Mouse (Mus musculus): ENCODE data around the gene Fgd5. TPM values are rescaled to one million over a fixed set of nuclear protein-coding genes. Genes with fewer than 3 reads are reported as not detected.
A peak's percentile ranks its signal among the peaks of the same experiment; 100 is the strongest.

The Fgd5 gene
- polyA plus RNA-seq, 1 experiment = 16.9 TPM

GRCm38 (mm10) chr6:92036372-92036771, 57.7 kb downstream of the Fgd5 start:
- TF ChIP-seq POLR2A (IDR thresholded peaks at IDR 0.05; ENCODE audit: borderline replicate concordance, extremely low read depth, insufficient read depth, insufficient read length, poor library complexity, severe bottlenecking) = no peak
- no peak for TF ChIP-seq CTCF (IDR thresholded peaks at IDR 0.05; ENCODE audit: borderline replicate concordance, extremely low read depth, insufficient read depth, insufficient read length)
- DNase-seq (ENCODE audit: low read depth) = peak; percentile 25

- no peak for TF ChIP-seq POLR2A (IDR thresholded peaks at IDR 0.05; ENCODE audit: borderline replicate concordance, extremely low read depth, insufficient read depth, insufficient read length, poor library complexity, severe bottlenecking)
- no peak for TF ChIP-seq CTCF (IDR thresholded peaks at IDR 0.05; ENCODE audit: borderline replicate concordance, extremely low read depth, insufficient read depth, insufficient read length)
- DNase-seq (ENCODE audit: low read depth) = no peak
Measured at GRCm38 (mm10) chr6:92038158-92038557, 59.5 kb downstream of the Fgd5 start.

- DNase-seq (ENCODE audit: low read depth) = peak; percentile 17
- no peak for TF ChIP-seq POLR2A (IDR thresholded peaks at IDR 0.05; ENCODE audit: borderline replicate concordance, extremely low read depth, insufficient read depth, insufficient read length, poor library complexity, severe bottlenecking)
- no peak for TF ChIP-seq CTCF (IDR thresholded peaks at IDR 0.05; ENCODE audit: borderline replicate concordance, extremely low read depth, insufficient read depth, insufficient read length)
Measured at GRCm38 (mm10) chr6:92041271-92041670, 62.6 kb downstream of the Fgd5 start.

DNA sequence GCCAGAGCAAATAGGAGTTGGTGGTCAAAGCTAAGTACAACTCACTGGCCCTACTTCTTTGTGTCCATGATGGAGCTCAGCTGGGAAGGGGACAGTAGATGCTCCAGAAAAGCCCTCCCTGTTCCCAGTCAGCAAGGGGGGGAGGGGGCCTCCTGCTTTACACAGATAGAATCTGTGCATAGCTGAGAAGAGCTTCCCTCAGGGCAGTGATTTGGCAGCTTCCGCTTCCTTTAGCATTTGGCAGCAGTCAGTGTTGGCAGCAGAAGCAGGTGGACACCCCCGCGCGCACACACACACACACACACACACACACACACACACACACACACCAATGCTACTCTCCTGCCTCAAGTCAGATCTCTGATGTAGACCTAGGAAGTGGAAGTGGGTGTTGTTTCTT, 63.4 kb downstream of the Fgd5 start:
- TF ChIP-seq CTCF (IDR thresholded peaks at IDR 0.05; ENCODE audit: borderline replicate concordance, extremely low read depth, insufficient read depth, insufficient read length) (no peak), POLR2A (IDR thresholded peaks at IDR 0.05; ENCODE audit: borderline replicate concordance, extremely low read depth, insufficient read depth, insufficient read length, poor library complexity, severe bottlenecking) (no peak)
- peak; percentile 75 for DNase-seq (ENCODE audit: low read depth)

- DNase-seq (ENCODE audit: low read depth) = no peak
- no peak for TF ChIP-seq POLR2A (IDR thresholded peaks at IDR 0.05; ENCODE audit: borderline replicate concordance, extremely low read depth, insufficient read depth, insufficient read length, poor library complexity, severe bottlenecking)
- no peak for TF ChIP-seq CTCF (IDR thresholded peaks at IDR 0.05; ENCODE audit: borderline replicate concordance, extremely low read depth, insufficient read depth, insufficient read length)
Measured at GRCm38 (mm10) chr6:92042850-92043249, 64.2 kb downstream of the Fgd5 start.

DNA sequence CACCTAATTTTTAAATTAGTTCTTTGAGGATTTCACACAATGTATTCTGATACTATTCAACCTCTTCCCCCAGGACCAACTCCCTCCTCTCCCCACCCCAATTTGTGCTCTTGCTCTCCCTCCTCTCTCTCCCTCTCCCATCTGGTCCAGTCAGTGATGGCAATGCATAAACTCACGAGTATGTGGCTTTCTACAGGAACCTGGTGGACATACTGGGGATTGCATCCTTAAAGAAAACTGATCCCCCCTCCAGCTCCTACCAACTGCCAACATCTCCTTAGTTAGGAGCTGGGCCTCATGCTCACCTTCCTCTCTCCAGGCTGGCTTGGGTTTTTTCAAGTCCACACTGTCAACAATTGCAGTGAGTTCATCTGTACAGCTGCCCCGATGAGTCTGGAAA, 79.1 kb downstream of the Fgd5 start:
- TF ChIP-seq CTCF (IDR thresholded peaks at IDR 0.05; ENCODE audit: borderline replicate concordance, extremely low read depth, insufficient read depth, insufficient read length) (peak; percentile 42; the same call in 1 of the 2 replicates), POLR2A (IDR thresholded peaks at IDR 0.05; ENCODE audit: borderline replicate concordance, extremely low read depth, insufficient read depth, insufficient read length, poor library complexity, severe bottlenecking) (no peak)
- peak; percentile 14 for DNase-seq (ENCODE audit: low read depth)

DNA sequence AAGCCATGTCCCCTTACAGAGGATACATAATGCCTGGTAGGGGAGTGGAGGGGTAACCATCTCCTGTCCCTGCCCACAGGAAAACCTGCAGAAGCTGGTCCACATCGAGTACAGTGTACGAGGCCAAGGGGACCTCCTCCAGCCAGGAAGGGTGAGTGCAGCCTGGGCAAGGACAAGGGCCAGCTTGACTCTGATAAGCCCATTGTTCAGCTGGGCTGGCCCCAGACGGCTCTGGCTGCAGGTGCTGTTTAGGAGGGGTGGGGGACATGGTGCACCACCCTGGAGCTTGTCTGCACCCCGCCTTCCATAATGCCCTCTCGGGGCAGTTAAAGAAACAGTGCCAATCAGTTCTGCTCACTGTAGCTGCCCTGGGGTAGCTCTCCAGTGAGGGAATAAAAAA, 83.0 kb downstream of the Fgd5 start:
- no peak for TF ChIP-seq POLR2A (IDR thresholded peaks at IDR 0.05; ENCODE audit: borderline replicate concordance, extremely low read depth, insufficient read depth, insufficient read length, poor library complexity, severe bottlenecking)
- no peak for TF ChIP-seq CTCF (IDR thresholded peaks at IDR 0.05; ENCODE audit: borderline replicate concordance, extremely low read depth, insufficient read depth, insufficient read length)
- no peak for DNase-seq (ENCODE audit: low read depth)

DNA sequence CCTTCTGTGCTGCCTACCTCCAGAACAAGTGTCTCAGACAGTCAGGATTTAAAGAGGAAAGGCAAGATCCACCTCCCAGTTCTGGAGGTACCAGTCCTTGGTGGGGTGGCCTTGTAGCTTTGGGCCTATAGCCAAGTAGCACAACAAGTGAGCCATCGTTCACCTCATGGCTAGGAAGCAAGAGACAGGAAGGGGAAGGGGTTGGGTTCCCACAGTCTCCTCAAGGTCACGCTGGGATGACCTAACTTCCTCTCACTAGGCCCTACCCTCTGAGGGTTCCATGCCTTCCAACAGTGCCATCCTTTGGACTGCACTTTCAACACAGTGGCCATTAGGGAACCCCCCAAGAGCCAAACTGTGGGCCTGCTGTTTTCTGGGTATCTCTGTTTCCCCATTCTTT, 84.8 kb downstream of the Fgd5 start:
- no peak for TF ChIP-seq CTCF (IDR thresholded peaks at IDR 0.05; ENCODE audit: borderline replicate concordance, extremely low read depth, insufficient read depth, insufficient read length)
- TF ChIP-seq POLR2A (IDR thresholded peaks at IDR 0.05; ENCODE audit: borderline replicate concordance, extremely low read depth, insufficient read depth, insufficient read length, poor library complexity, severe bottlenecking) = no peak
- no peak for DNase-seq (ENCODE audit: low read depth)

- TF ChIP-seq CTCF (IDR thresholded peaks at IDR 0.05; ENCODE audit: borderline replicate concordance, extremely low read depth, insufficient read depth, insufficient read length) = no peak
- no peak for TF ChIP-seq POLR2A (IDR thresholded peaks at IDR 0.05; ENCODE audit: borderline replicate concordance, extremely low read depth, insufficient read depth, insufficient read length, poor library complexity, severe bottlenecking)
- DNase-seq (ENCODE audit: low read depth) = no peak
Measured at GRCm38 (mm10) chr6:92064101-92064500, 85.4 kb downstream of the Fgd5 start.

DNA sequence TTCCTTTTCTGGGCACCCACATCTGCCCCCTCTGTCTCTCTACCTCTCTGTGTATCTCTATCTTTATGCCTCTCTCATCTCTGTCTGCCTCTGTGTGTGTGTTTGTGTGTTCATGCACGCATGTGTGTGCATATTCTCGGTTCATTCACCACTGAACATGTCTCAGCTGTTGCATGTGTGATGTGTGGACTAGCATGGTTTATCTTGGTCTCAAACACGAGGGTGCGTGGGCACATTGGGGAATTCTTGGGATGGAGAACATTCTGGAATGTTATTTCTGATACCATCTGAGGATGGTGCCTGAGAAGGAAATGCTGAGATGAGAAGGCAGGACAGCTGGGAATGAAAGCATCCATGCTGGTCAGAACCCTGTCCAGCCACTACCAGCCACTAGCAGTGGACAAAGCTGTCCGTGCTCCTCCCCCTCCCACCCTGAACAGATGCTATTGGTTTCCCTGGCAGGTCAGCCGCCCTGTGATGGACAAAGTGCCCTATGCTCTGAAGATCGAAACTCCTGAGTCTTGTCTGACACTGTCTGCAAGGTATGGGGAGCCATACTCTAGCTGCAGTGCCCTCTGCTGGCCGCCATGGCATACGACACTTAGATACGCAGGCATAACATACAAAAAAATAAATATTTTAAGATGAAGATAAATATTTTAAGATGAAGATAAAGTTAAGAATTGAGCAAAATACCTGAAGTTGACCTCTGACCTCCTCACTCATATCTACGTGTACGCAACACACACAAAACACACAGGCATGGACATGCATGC, 87.2 kb downstream of the Fgd5 start:
- DNase-seq (ENCODE audit: low read depth) = peak; percentile 62
- TF ChIP-seq POLR2A (IDR thresholded peaks at IDR 0.05; ENCODE audit: borderline replicate concordance, extremely low read depth, insufficient read depth, insufficient read length, poor library complexity, severe bottlenecking) = no peak
- peak; percentile 75; the same call in 1 of the 2 replicates for TF ChIP-seq CTCF (IDR thresholded peaks at IDR 0.05; ENCODE audit: borderline replicate concordance, extremely low read depth, insufficient read depth, insufficient read length)

DNA sequence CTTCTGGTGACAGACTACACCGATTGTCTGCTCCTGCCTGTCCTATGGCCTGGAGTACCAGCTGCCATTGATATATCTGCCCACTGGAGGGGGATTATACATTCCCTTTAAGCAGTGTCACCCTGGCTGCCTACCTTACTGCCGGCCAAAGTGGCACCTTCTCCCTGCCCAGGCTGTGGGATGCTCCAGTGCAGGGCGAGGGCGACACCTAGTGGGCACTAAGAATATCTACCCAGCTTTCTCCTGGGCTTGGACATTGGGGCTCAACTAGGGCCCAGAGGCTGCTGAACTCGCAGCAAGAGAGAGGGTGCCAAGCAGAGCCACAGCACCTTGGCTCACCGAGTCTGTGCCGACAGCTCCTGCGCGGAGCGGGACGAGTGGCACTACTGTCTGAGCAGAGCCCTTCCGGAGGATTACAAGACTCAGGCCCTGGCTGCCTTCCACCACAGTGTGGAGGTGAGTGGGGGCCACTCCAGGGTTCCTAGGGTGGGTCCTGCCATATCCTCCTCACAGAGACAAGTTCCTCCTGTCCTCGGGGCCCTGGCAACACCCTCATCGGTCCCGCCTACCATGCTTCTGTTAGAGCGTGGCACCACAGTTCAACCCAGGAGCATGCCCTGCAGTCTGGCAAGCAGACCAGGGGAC, 88.6 kb downstream of the Fgd5 start:
- TF ChIP-seq POLR2A (IDR thresholded peaks at IDR 0.05; ENCODE audit: borderline replicate concordance, extremely low read depth, insufficient read depth, insufficient read length, poor library complexity, severe bottlenecking) (no peak), CTCF (IDR thresholded peaks at IDR 0.05; ENCODE audit: borderline replicate concordance, extremely low read depth, insufficient read depth, insufficient read length) (peak; percentile 97)
- DNase-seq (ENCODE audit: low read depth) = peak; percentile 86

All from brain, embryonic 14.5 days (tissue).